Mouse (Mus musculus): ENCODE measurements at regions not wholly inside any gene's neighbourhood (a gene's known extent, or its start where the extent isn't known, plus 50 kb on each side); places are given as distances from the start of the nearest gene placed in this dataset.

- DNase-seq (ENCODE audit: low read depth, low spot score), result no peak
These were observed 73.8 kb upstream of the Il15 start for GRCm38 (mm10) chr8:82476708-82477425.

GRCm38 (mm10) chr8:82473266-82473665 is 70.2 kb upstream of the Il15 start:
- no peak for DNase-seq (ENCODE audit: low read depth, low spot score)

GRCm38 (mm10) chr8:82471825-82472224 is 68.8 kb upstream of the Il15 start:
- no peak for DNase-seq (ENCODE audit: low read depth, low spot score)

- DNase-seq (ENCODE audit: low read depth, low spot score), result no peak
These were observed 66.8 kb upstream of the Il15 start for GRCm38 (mm10) chr8:82469824-82470223.

- no peak for DNase-seq (ENCODE audit: low read depth, low spot score)
These were observed 59.8 kb upstream of the Il15 start for GRCm38 (mm10) chr8:82462841-82463240.

GRCm38 (mm10) chr8:82459007-82459406 is 56.0 kb upstream of the Il15 start:
- DNase-seq (ENCODE audit: low read depth, low spot score), result no peak

GRCm38 (mm10) chr8:82454056-82454455 is 51.0 kb upstream of the Il15 start:
- DNase-seq (ENCODE audit: low read depth, low spot score), result no peak

Data from retina, adult 2 months (tissue).